Mouse (Mus musculus) granulocyte monocyte progenitor cell, adult 5-6 weeks (primary cell): ENCODE measurements around the gene Vmn1r100. TPM values are rescaled to one million over a fixed set of nuclear protein-coding genes. Genes with fewer than 3 reads are reported as not detected.
"Not testable (repeated sequence)": the region's sequence is repeated elsewhere in the genome, so short reads cannot be mapped to it uniquely, and the experiment has no call there.

ENCODE experiments used
- ATAC-seq: replicated peaks from 2 replicates; pipeline ENCODE4 v1.8.0; 2016; ENCODE audit warnings: mild to moderate bottlenecking, moderate TSS enrichment, inconsistent platforms; ENCODE audit not compliant: poor library complexity, severe bottlenecking
- total RNA-seq, 2 experiments: library from RNA; stranded (forward) in 1 of 2; stranded (reverse) in 1 of 2; fragments of 200-712, 200-1000 nt in 1 of 2; fragments of >200 nt in 1 of 2; fragmentation: Nextera tagmentation in 1 of 2; gene quantifications; 2 replicates each; pipeline ENCODE4 v1.2.3; 2014 to 2017

The Vmn1r100 gene
- total RNA-seq (2014; fragmentation: Nextera tagmentation) (not detected in 2 replicates), total RNA-seq (2017) (not detected in 2 replicates)

GRCm38 (mm10) chr7:20417642-20418041 lies at the start of gene Vmn1r100:
TSS of gene Vmn1r100 (plus strand) at chr7:20417942.
- ATAC-seq: not testable (repeated sequence)

- ATAC-seq: not testable (repeated sequence)
These were observed 42.4 kb upstream of the Vmn1r100 start, which contains the start of gene Gm5728 for GRCm38 (mm10) chr7:20375310-20375709. TSS of gene Gm5728 (minus strand) at chr7:20375410.

- not testable (repeated sequence) for ATAC-seq
These were observed 24.8 kb downstream of the Vmn1r100 start, which contains the start of gene Vmn1r101 for GRCm38 (mm10) chr7:20442493-20442892. TSS of gene Vmn1r101 (minus strand) at chr7:20442593.

Other genes starting within 250 kb of the Vmn1r100 start
- not detected in 2 replicates for gene Vmn1r94, start 249.6 kb upstream of the Vmn1r100 start, total RNA-seq (2014; fragmentation: Nextera tagmentation)
- not detected in 2 replicates for gene Vmn1r94, start 249.6 kb upstream of the Vmn1r100 start, total RNA-seq (2017)
- gene Vmn1r95, start 224.2 kb upstream of the Vmn1r100 start, total RNA-seq (2014; fragmentation: Nextera tagmentation): not detected in 2 replicates
- gene Vmn1r95, start 224.2 kb upstream of the Vmn1r100 start, total RNA-seq (2017): not detected in 2 replicates
- gene Gm6164, start 212.3 kb upstream of the Vmn1r100 start, total RNA-seq (2014; fragmentation: Nextera tagmentation): not detected in 2 replicates
- not detected in 2 replicates for gene Gm6164, start 212.3 kb upstream of the Vmn1r100 start, total RNA-seq (2017)
- not detected in 2 replicates for gene Gm4498, start 184.1 kb upstream of the Vmn1r100 start, total RNA-seq (2014; fragmentation: Nextera tagmentation)
- not detected in 2 replicates for gene Gm4498, start 184.1 kb upstream of the Vmn1r100 start, total RNA-seq (2017)
- not detected in 2 replicates for gene Gm5890, start 155.1 kb upstream of the Vmn1r100 start, total RNA-seq (2014; fragmentation: Nextera tagmentation)
- not detected in 2 replicates for gene Gm5890, start 155.1 kb upstream of the Vmn1r100 start, total RNA-seq (2017)
- not detected in 2 replicates for gene Gm4133, start 83.9 kb upstream of the Vmn1r100 start, total RNA-seq (2014; fragmentation: Nextera tagmentation)
- not detected in 2 replicates for gene Gm4133, start 83.9 kb upstream of the Vmn1r100 start, total RNA-seq (2017)
- gene Gm5728, start 42.5 kb upstream of the Vmn1r100 start, total RNA-seq (2014; fragmentation: Nextera tagmentation): not detected in 2 replicates
- gene Gm5728, start 42.5 kb upstream of the Vmn1r100 start, total RNA-seq (2017): not detected in 2 replicates
- gene Vmn1r101, start 24.7 kb downstream of the Vmn1r100 start, total RNA-seq (2014; fragmentation: Nextera tagmentation): not detected in 2 replicates
- gene Vmn1r101, start 24.7 kb downstream of the Vmn1r100 start, total RNA-seq (2017): not detected in 2 replicates
- not detected in 2 replicates for gene Gm10670, start 57.0 kb downstream of the Vmn1r100 start, total RNA-seq (2014; fragmentation: Nextera tagmentation)
- not detected in 2 replicates for gene Gm10670, start 57.0 kb downstream of the Vmn1r100 start, total RNA-seq (2017)
- gene Vmn1r103, start 92.6 kb downstream of the Vmn1r100 start, total RNA-seq (2014; fragmentation: Nextera tagmentation): not detected in 2 replicates
- gene Vmn1r103, start 92.6 kb downstream of the Vmn1r100 start, total RNA-seq (2017): not detected in 2 replicates
- gene Vmn1r104, start 115.9 kb downstream of the Vmn1r100 start, total RNA-seq (2014; fragmentation: Nextera tagmentation): not detected in 2 replicates
- gene Vmn1r104, start 115.9 kb downstream of the Vmn1r100 start, total RNA-seq (2017): not detected in 2 replicates
- not detected in 2 replicates for gene Gm5726, start 127.8 kb downstream of the Vmn1r100 start, total RNA-seq (2014; fragmentation: Nextera tagmentation)
- gene Gm5726, start 127.8 kb downstream of the Vmn1r100 start, total RNA-seq (2017): not detected in 2 replicates
- gene Gm4141, start 158.3 kb downstream of the Vmn1r100 start, total RNA-seq (2014; fragmentation: Nextera tagmentation): not detected in 2 replicates
- not detected in 2 replicates for gene Gm4141, start 158.3 kb downstream of the Vmn1r100 start, total RNA-seq (2017)
- gene Gm4513, start 181.1 kb downstream of the Vmn1r100 start, total RNA-seq (2014; fragmentation: Nextera tagmentation): not detected in 2 replicates
- gene Gm4513, start 181.1 kb downstream of the Vmn1r100 start, total RNA-seq (2017): not detected in 2 replicates